Mouse (Mus musculus): ENCODE results near the gene Ssh2.

GRCm38 (mm10) chr11:77385706-77386690 lies 169.9 kb downstream of the Ssh2 start:
- TF ChIP-seq CTCF (IDR thresholded peaks at IDR 0.05; ENCODE audit: low read depth, low read length) = no peak
- TF ChIP-seq EP300 (IDR thresholded peaks at IDR 0.05; ENCODE audit: insufficient read depth, low read depth, low read length) = no peak
- no peak for TF ChIP-seq POLR2A (IDR thresholded peaks at IDR 0.05; ENCODE audit: insufficient read depth, low read length)
